Mouse (Mus musculus): ENCODE data around the gene Rgs7. TPM values are rescaled to one million over a fixed set of nuclear protein-coding genes. Genes with fewer than 3 reads are reported as not detected.

Gene Rgs7
- polyA plus RNA-seq, 2 experiments: not detected

DNA sequence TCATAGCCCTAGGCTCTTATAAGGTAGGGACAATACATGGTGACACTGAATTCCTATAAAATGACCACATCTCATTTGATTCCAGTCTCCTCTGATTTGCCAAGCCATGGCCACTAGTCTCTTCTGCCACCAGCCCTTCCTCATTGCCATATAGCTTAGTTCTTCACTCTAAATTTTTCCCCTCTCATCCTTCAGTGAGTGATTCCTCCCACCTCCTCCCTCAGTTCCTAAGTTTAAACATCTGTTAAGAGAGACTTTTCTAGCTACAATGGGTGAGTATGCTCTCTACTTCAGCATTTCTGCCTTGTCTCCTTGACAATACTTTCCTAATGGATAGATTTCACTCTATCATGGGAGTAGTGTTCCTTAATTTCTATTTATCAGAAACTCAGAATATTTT, 169.5 kb downstream of the Rgs7 start:
- Histone ChIP-seq H3K4me3 (ENCODE audit: insufficient read depth in 1 of 2, low read depth in 2 of 2, low read length in 2 of 2) (no peak overlapping the region), H3K9ac (replicated peaks) (no peak overlapping the region), H3K27me3 (ENCODE audit: control insufficient read depth, insufficient read depth, low read length) (no peaks in the 10 kb centered on the region), H3K4me1 (replicated peaks; ENCODE audit: control insufficient read depth in 2 of 2, insufficient read depth in 2 of 2, low read length in 1 of 2) (no peaks in the 10 kb centered on the region), H3K4me2 (ENCODE audit: low read depth) (no peak overlapping the region), H3K36me3 (replicated peaks; ENCODE audit: control insufficient read depth, insufficient read depth, low read depth) (no peaks in the 10 kb centered on the region), H3K27ac (no peak overlapping the region), H3K9me3 (ENCODE audit: control insufficient read depth, low read length) (no peaks in the 10 kb centered on the region)
- no peak for DNase-seq (ENCODE audit: low read depth in 3 of 3, low spot score in 3 of 3)
- TF ChIP-seq EP300 (IDR thresholded peaks at IDR 0.05; ENCODE audit: low read depth) (no peak), CTCF (IDR thresholded peaks at IDR 0.05; ENCODE audit: low read depth) (no peak)
- ATAC-seq (ENCODE audit: insufficient read depth): no peak

- WGBS (ENCODE audit: insufficient replicate concordance): 74% methylated on average over 9 of the region's 9 CpGs
- H3K27me3 ChIP-seq (ENCODE audit: control insufficient read depth, insufficient read depth, low read length): no peaks in the 10 kb centered on the region
- H3K4me3 ChIP-seq (ENCODE audit: insufficient read depth in 1 of 2, low read depth in 2 of 2, low read length in 2 of 2): no peak overlapping the region
- no peak for ATAC-seq (ENCODE audit: insufficient read depth)
- no peak overlapping the region for H3K27ac ChIP-seq
- H3K4me1 ChIP-seq (replicated peaks; ENCODE audit: control insufficient read depth in 2 of 2, insufficient read depth in 2 of 2, low read length in 1 of 2): no peaks in the 10 kb centered on the region
- DNase-seq (ENCODE audit: low read depth in 3 of 3, low spot score in 3 of 3): no peak
- no peaks in the 10 kb centered on the region for H3K9me3 ChIP-seq (ENCODE audit: control insufficient read depth, low read length)
- H3K4me2 ChIP-seq (ENCODE audit: low read depth): no peak overlapping the region
- H3K36me3 ChIP-seq (replicated peaks; ENCODE audit: control insufficient read depth, insufficient read depth, low read depth): no peaks in the 10 kb centered on the region
- TF ChIP-seq CTCF (IDR thresholded peaks at IDR 0.05; ENCODE audit: low read depth): no peak
- no peak for TF ChIP-seq EP300 (IDR thresholded peaks at IDR 0.05; ENCODE audit: low read depth)
- no peak overlapping the region for H3K9ac ChIP-seq (replicated peaks)
These were observed 173.1 kb downstream of the Rgs7 start for GRCm38 (mm10) chr1:175319205-175319604.

- WGBS (ENCODE audit: insufficient replicate concordance): 19% methylated on average over 1 of the region's 1 CpGs
- Histone ChIP-seq H3K27me3 (ENCODE audit: control insufficient read depth, insufficient read depth, low read length) (no peaks in the 10 kb centered on the region), H3K4me1 (replicated peaks; ENCODE audit: control insufficient read depth in 2 of 2, insufficient read depth in 2 of 2, low read length in 1 of 2) (no peaks in the 10 kb centered on the region), H3K9ac (replicated peaks) (no peak overlapping the region), H3K9me3 (ENCODE audit: control insufficient read depth, low read length) (no peaks in the 10 kb centered on the region), H3K36me3 (replicated peaks; ENCODE audit: control insufficient read depth, insufficient read depth, low read depth) (no peaks in the 10 kb centered on the region), H3K27ac (no peak overlapping the region), H3K4me2 (ENCODE audit: low read depth) (no peak overlapping the region), H3K4me3 (ENCODE audit: insufficient read depth in 1 of 2, low read depth in 2 of 2, low read length in 2 of 2) (no peak overlapping the region)
- DNase-seq (ENCODE audit: low read depth in 3 of 3, low spot score in 3 of 3) (no peak), ATAC-seq (ENCODE audit: insufficient read depth) (no peak)
- TF ChIP-seq CTCF (IDR thresholded peaks at IDR 0.05; ENCODE audit: low read depth) (no peak), EP300 (IDR thresholded peaks at IDR 0.05; ENCODE audit: low read depth) (no peak)
These were observed 175.0 kb downstream of the Rgs7 start for GRCm38 (mm10) chr1:175317264-175317663.

GRCm38 (mm10) chr1:175307604-175308003, 184.7 kb downstream of the Rgs7 start:
- DNase-seq (ENCODE audit: low read depth in 3 of 3, low spot score in 3 of 3) (no peak), ATAC-seq (ENCODE audit: insufficient read depth) (no peak)
- Histone ChIP-seq H3K36me3 (replicated peaks; ENCODE audit: control insufficient read depth, insufficient read depth, low read depth) (no peaks in the 10 kb centered on the region), H3K27ac (no peak overlapping the region), H3K9ac (replicated peaks) (no peak overlapping the region), H3K9me3 (ENCODE audit: control insufficient read depth, low read length) (no peaks in the 10 kb centered on the region), H3K27me3 (ENCODE audit: control insufficient read depth, insufficient read depth, low read length) (no peaks in the 10 kb centered on the region), H3K4me1 (replicated peaks; ENCODE audit: control insufficient read depth in 2 of 2, insufficient read depth in 2 of 2, low read length in 1 of 2) (no peaks in the 10 kb centered on the region), H3K4me2 (ENCODE audit: low read depth) (no peak overlapping the region), H3K4me3 (ENCODE audit: insufficient read depth in 1 of 2, low read depth in 2 of 2, low read length in 2 of 2) (no peak overlapping the region)
- WGBS (ENCODE audit: insufficient replicate concordance): 52% methylated on average over 3 of the region's 3 CpGs
- TF ChIP-seq EP300 (IDR thresholded peaks at IDR 0.05; ENCODE audit: low read depth) (no peak), CTCF (IDR thresholded peaks at IDR 0.05; ENCODE audit: low read depth) (no peak)

DNA sequence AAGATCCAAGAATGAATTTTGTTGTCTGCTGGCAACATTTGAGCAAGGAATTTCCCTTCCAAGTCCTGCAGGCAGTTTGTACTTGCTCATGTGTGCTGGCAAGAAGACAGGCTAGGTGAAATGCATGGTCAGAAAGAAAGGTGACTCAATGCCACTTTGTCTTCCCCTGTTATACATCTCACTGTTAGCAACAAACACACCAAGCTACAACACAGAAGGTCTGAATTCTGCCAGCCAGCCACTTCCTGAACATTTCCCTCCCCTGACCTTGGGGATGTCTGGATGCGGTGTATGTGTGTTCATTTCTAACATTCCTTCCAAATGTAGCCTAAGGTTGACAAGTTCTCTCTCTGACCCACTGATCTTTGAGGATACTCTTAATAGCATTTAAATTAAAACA, 191.4 kb downstream of the Rgs7 start:
- Histone ChIP-seq H3K4me1 (replicated peaks; ENCODE audit: control insufficient read depth in 2 of 2, insufficient read depth in 2 of 2, low read length in 1 of 2) (no peaks in the 10 kb centered on the region), H3K27ac (no peak overlapping the region), H3K9me3 (ENCODE audit: control insufficient read depth, low read length) (no peaks in the 10 kb centered on the region), H3K4me2 (ENCODE audit: low read depth) (no peak overlapping the region), H3K9ac (replicated peaks) (no peak overlapping the region), H3K4me3 (ENCODE audit: insufficient read depth in 1 of 2, low read depth in 2 of 2, low read length in 2 of 2) (no peak overlapping the region), H3K36me3 (replicated peaks; ENCODE audit: control insufficient read depth, insufficient read depth, low read depth) (no peaks in the 10 kb centered on the region), H3K27me3 (ENCODE audit: control insufficient read depth, insufficient read depth, low read length) (no peaks in the 10 kb centered on the region)
- no peak for TF ChIP-seq CTCF (IDR thresholded peaks at IDR 0.05; ENCODE audit: low read depth)
- no peak for TF ChIP-seq EP300 (IDR thresholded peaks at IDR 0.05; ENCODE audit: low read depth)
- no peak for DNase-seq (ENCODE audit: low read depth in 3 of 3, low spot score in 3 of 3)
- WGBS (ENCODE audit: insufficient replicate concordance): 61% methylated on average over 1 of the region's 1 CpGs
- no peak for ATAC-seq (ENCODE audit: insufficient read depth)

Data from liver, embryonic 14.5 days (tissue).